Mouse (Mus musculus): ENCODE measurements around the gene Syna. TPM values are rescaled to one million over a fixed set of nuclear protein-coding genes. Genes with fewer than 3 reads are reported as not detected.

Syna gene
- total and polyA plus RNA-seq, 2 experiments: not detected

GRCm38 (mm10) chr5:134539891-134540290 is 20.1 kb downstream of the Syna start:
- Histone ChIP-seq H3K79me2 (ENCODE audit: control insufficient read depth, insufficient read depth, low read length) (no peaks in the 10 kb centered on the region), H3K27me3 (ENCODE audit: control insufficient read depth, insufficient read depth, low read length) (no peaks in the 10 kb centered on the region), H3K4me3 (ENCODE audit: insufficient read depth, low read depth, low read length) (no peak overlapping the region), H3K9ac (ENCODE audit: low read depth, low read length) (no peak overlapping the region), H3K27ac (replicated peaks; ENCODE audit: insufficient read depth, low read depth, low read length) (no peak overlapping the region), H3K4me1 (ENCODE audit: control insufficient read depth, insufficient read depth, low read length) (peaks cover 12% of the 10 kb centered on the region), H3K36me3 (ENCODE audit: control insufficient read depth, insufficient read depth, low read length) (no peaks in the 10 kb centered on the region)
- no peak for TF ChIP-seq POLR2A (IDR thresholded peaks at IDR 0.05; ENCODE audit: extremely low read depth, insufficient read depth, low read length)
- no peak for TF ChIP-seq CTCF (IDR thresholded peaks at IDR 0.05; ENCODE audit: low read depth, low read length)
- WGBS: 36% methylated on average over 3 of the region's 3 CpGs
- DNase-seq (ENCODE audit: extremely low read depth, low read depth, low spot score): peak; percentile 36

DNA sequence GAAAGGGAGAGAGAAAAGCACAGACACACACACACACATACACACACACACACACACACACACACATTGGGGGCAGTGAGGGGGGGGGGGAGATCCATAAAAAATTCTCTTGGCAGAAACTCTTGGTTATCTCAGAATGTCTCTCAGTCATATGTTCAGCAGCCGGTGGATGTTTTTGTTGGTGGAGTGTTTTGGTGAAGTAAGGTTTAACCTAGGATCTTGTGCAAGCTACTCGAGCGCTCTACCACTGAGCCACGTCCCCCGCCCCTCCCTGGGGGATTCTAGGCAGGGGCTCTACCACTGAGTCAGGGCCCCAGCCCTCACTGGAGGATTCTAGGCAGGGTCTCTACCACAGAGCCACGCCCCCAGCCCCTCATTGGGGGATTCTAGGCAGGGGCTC is 23.9 kb downstream of the Syna start:
- Histone ChIP-seq H3K36me3 (ENCODE audit: control insufficient read depth, insufficient read depth, low read length) (no peaks in the 10 kb centered on the region), H3K4me1 (ENCODE audit: control insufficient read depth, insufficient read depth, low read length) (peaks cover 6% of the 10 kb centered on the region), H3K27me3 (ENCODE audit: control insufficient read depth, insufficient read depth, low read length) (no peaks in the 10 kb centered on the region), H3K79me2 (ENCODE audit: control insufficient read depth, insufficient read depth, low read length) (no peaks in the 10 kb centered on the region), H3K9ac (ENCODE audit: low read depth, low read length) (no peak overlapping the region), H3K4me3 (ENCODE audit: insufficient read depth, low read depth, low read length) (no peak overlapping the region), H3K27ac (replicated peaks; ENCODE audit: insufficient read depth, low read depth, low read length) (no peak overlapping the region)
- DNase-seq (ENCODE audit: extremely low read depth, low read depth, low spot score): no peak
- TF ChIP-seq CTCF (IDR thresholded peaks at IDR 0.05; ENCODE audit: low read depth, low read length) (no peak), POLR2A (IDR thresholded peaks at IDR 0.05; ENCODE audit: extremely low read depth, insufficient read depth, low read length) (no peak)
- WGBS: 88% methylated on average over 6 of the region's 6 CpGs

DNA sequence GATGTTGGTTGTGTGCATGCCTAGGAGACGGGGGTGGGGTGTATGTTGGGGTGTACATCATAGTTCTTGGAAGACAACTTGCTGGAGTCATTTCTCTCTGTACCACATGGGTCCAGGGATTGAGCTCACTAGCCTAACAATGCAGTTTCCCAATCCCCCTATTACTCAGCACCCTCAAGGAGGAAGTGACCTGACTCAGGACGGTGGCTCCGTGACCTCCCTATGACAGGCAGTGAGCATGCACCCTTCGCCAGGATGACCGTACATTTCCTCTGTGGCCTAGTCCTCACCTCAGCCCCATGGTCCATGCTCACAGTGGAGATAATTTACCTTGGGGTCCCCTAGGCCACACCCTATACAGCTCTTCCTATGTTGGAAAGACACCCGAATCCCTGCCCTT is 27.6 kb downstream of the Syna start:
- H3K27me3 ChIP-seq (ENCODE audit: control insufficient read depth, insufficient read depth, low read length): no peaks in the 10 kb centered on the region
- H3K27ac ChIP-seq (replicated peaks; ENCODE audit: insufficient read depth, low read depth, low read length): no peak overlapping the region
- TF ChIP-seq CTCF (IDR thresholded peaks at IDR 0.05; ENCODE audit: low read depth, low read length) (no peak), POLR2A (IDR thresholded peaks at IDR 0.05; ENCODE audit: extremely low read depth, insufficient read depth, low read length) (no peak)
- 82% methylated on average over 6 of the region's 6 CpGs for WGBS
- H3K4me1 ChIP-seq (ENCODE audit: control insufficient read depth, insufficient read depth, low read length): no peaks in the 10 kb centered on the region
- no peak overlapping the region for H3K9ac ChIP-seq (ENCODE audit: low read depth, low read length)
- peak; percentile 14 for DNase-seq (ENCODE audit: extremely low read depth, low read depth, low spot score)
- no peaks in the 10 kb centered on the region for H3K36me3 ChIP-seq (ENCODE audit: control insufficient read depth, insufficient read depth, low read length)
- H3K4me3 ChIP-seq (ENCODE audit: insufficient read depth, low read depth, low read length): no peak overlapping the region
- H3K79me2 ChIP-seq (ENCODE audit: control insufficient read depth, insufficient read depth, low read length): no peaks in the 10 kb centered on the region

- no peaks in the 10 kb centered on the region for H3K36me3 ChIP-seq (ENCODE audit: control insufficient read depth, insufficient read depth, low read length)
- H3K79me2 ChIP-seq (ENCODE audit: control insufficient read depth, insufficient read depth, low read length): no peaks in the 10 kb centered on the region
- H3K27me3 ChIP-seq (ENCODE audit: control insufficient read depth, insufficient read depth, low read length): no peaks in the 10 kb centered on the region
- H3K27ac ChIP-seq (replicated peaks; ENCODE audit: insufficient read depth, low read depth, low read length): no peak overlapping the region
- no peaks in the 10 kb centered on the region for H3K4me1 ChIP-seq (ENCODE audit: control insufficient read depth, insufficient read depth, low read length)
- H3K4me3 ChIP-seq (ENCODE audit: insufficient read depth, low read depth, low read length): no peak overlapping the region
- 86% methylated on average over 9 of the region's 9 CpGs for WGBS
- TF ChIP-seq CTCF (IDR thresholded peaks at IDR 0.05; ENCODE audit: low read depth, low read length) (no peak), POLR2A (IDR thresholded peaks at IDR 0.05; ENCODE audit: extremely low read depth, insufficient read depth, low read length) (no peak)
- DNase-seq (ENCODE audit: extremely low read depth, low read depth, low spot score): no peak
- H3K9ac ChIP-seq (ENCODE audit: low read depth, low read length): no peak overlapping the region
Measured at GRCm38 (mm10) chr5:134531585-134531984, 28.4 kb downstream of the Syna start.

DNA sequence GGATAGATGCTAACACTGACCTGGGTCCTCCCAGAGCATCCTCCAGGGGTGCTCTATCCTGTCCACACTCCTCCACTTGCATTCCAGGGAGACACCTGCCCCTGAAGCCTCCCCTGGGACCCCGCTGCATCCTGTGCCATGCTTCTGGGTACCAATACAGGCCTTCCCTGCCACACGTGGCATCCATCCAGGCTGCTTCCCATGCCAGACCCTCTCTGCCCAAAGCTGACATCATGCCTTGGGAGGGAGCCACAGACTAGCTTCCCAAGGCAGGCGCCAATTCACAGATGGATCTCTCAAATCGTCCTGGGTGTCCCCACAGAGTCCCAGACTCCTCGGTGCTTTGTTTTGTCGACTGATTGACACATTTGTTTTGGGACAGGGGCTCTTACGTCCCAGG is 29.1 kb downstream of the Syna start:
- DNase-seq (ENCODE audit: extremely low read depth, low read depth, low spot score): no peak
- H3K4me3 ChIP-seq (ENCODE audit: insufficient read depth, low read depth, low read length): no peak overlapping the region
- 75% methylated on average over 7 of the region's 7 CpGs for WGBS

DNA sequence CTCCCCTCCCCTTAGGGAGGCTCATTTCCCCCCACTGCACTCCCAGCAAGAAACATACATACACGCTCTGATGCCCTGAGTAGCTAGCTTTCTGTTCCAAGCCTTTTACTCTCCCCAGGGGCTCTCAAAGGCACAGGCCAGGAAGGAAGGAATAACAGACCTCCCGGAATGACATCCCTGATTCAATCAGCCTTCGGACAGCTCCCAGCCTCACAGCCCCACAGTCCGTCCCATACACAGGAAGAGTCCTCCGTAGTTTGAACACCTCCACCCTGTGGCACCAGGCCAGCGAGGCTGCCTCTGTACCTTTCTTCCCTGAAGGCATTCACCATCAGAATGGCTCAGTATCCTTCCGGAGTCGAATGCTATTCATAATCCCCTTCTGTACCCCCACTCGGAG is 31.5 kb downstream of the Syna start:
- no peaks in the 10 kb centered on the region for H3K4me1 ChIP-seq (ENCODE audit: control insufficient read depth, insufficient read depth, low read length)
- no peak overlapping the region for H3K27ac ChIP-seq (replicated peaks; ENCODE audit: insufficient read depth, low read depth, low read length)
- no peaks in the 10 kb centered on the region for H3K36me3 ChIP-seq (ENCODE audit: control insufficient read depth, insufficient read depth, low read length)
- no peaks in the 10 kb centered on the region for H3K27me3 ChIP-seq (ENCODE audit: control insufficient read depth, insufficient read depth, low read length)
- WGBS: 45% methylated on average over 9 of the region's 9 CpGs
- DNase-seq (ENCODE audit: extremely low read depth, low read depth, low spot score): no peak
- no peaks in the 10 kb centered on the region for H3K79me2 ChIP-seq (ENCODE audit: control insufficient read depth, insufficient read depth, low read length)
- TF ChIP-seq CTCF (IDR thresholded peaks at IDR 0.05; ENCODE audit: low read depth, low read length) (no peak), POLR2A (IDR thresholded peaks at IDR 0.05; ENCODE audit: extremely low read depth, insufficient read depth, low read length) (no peak)
- H3K9ac ChIP-seq (ENCODE audit: low read depth, low read length): no peak overlapping the region
- H3K4me3 ChIP-seq (ENCODE audit: insufficient read depth, low read depth, low read length): no peak overlapping the region

More for the DNA sequence above, 29.1 kb downstream of the Syna start:
- Histone ChIP-seq H3K4me1 (ENCODE audit: control insufficient read depth, insufficient read depth, low read length) (no peaks in the 10 kb centered on the region), H3K79me2 (ENCODE audit: control insufficient read depth, insufficient read depth, low read length) (no peaks in the 10 kb centered on the region), H3K36me3 (ENCODE audit: control insufficient read depth, insufficient read depth, low read length) (no peaks in the 10 kb centered on the region), H3K27me3 (ENCODE audit: control insufficient read depth, insufficient read depth, low read length) (no peaks in the 10 kb centered on the region), H3K27ac (replicated peaks; ENCODE audit: insufficient read depth, low read depth, low read length) (no peak overlapping the region), H3K9ac (ENCODE audit: low read depth, low read length) (no peak overlapping the region)
- no peak for TF ChIP-seq CTCF (IDR thresholded peaks at IDR 0.05; ENCODE audit: low read depth, low read length)
- TF ChIP-seq POLR2A (IDR thresholded peaks at IDR 0.05; ENCODE audit: extremely low read depth, insufficient read depth, low read length): no peak

Measured in liver, adult 2 months (tissue).